Mouse (Mus musculus): Measurements from ENCODE around the gene Slc2a9. TPM values are rescaled to one million over a fixed set of nuclear protein-coding genes. Genes with fewer than 3 reads are reported as not detected.

The Slc2a9 gene
- total and polyA plus RNA-seq, 3 experiments, result 1.3 to 2.3 (median 2.1) TPM

Other genes with a start within 250 kb of the Slc2a9 start
- 10 to 100 TPM; 32.3 to 38.9 TPM for gene Tmem128, start 243.0 kb downstream of the Slc2a9 start, total RNA-seq (2021)
- 12.0 and 12.7 TPM in 2 replicates for gene Tmem128, start 243.0 kb downstream of the Slc2a9 start, polyA plus RNA-seq (2012; rRNA removed)
- gene Otop1, start 227.2 kb downstream of the Slc2a9 start, total RNA-seq (2021), result 10 to 100 TPM; 40.9 to 52.0 TPM
- gene Otop1, start 227.2 kb downstream of the Slc2a9 start, polyA plus RNA-seq (2012; rRNA removed), result 12.9 and 24.0 TPM in 2 replicates
- gene Drd5, start 183.8 kb downstream of the Slc2a9 start, total RNA-seq (2021), result not detected
- not detected in 2 replicates for gene Drd5, start 183.8 kb downstream of the Slc2a9 start, polyA plus RNA-seq (2012; rRNA removed)
- 100 to 1,000 TPM; 149 to 155 TPM for gene Wdr1, start 60.1 kb upstream of the Slc2a9 start, total RNA-seq (2021)
- gene Wdr1, start 60.1 kb upstream of the Slc2a9 start, polyA plus RNA-seq (2012; rRNA removed), result 62.9 and 65.8 TPM in 2 replicates
- gene Zfp518b, start 181.7 kb upstream of the Slc2a9 start, total RNA-seq (2021), result 1 to 10 TPM; 2.7 to 5.9 TPM
- 0.83 and 0.97 TPM in 2 replicates for gene Zfp518b, start 181.7 kb upstream of the Slc2a9 start, polyA plus RNA-seq (2012; rRNA removed)

Measured in adrenal gland, adult 2 months (tissue).